In the genomic region with DNA sequence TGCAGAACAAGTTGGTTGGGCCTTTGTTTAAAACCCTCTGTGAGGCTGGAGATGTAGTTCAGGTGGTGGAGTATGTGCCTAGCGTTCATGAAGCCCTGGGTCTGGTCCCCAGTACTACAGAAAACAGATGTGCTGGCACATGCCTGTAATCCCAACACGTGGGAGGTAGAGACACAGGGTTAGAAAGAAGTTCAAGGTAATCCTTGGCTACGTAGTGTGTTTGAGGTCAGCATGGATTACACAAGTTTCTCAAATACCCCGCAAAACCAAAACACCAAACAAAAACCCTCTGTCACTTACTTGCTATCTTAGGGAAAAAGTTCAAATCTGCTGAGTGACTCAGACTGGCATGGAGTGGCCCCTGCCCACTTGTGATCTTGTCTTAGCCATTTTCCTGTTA, we compare ENCODE assay signal across 33 mouse cellular contexts. TPM values are rescaled to one million over a fixed set of nuclear protein-coding genes. Genes with fewer than 3 reads are reported as not detected.
"Had no signal": no experiment of that assay in that cellular context is flagged by ENCODE, and none has a peak within 500 bp of the region (broad histone marks: within the 10 kb centered on the region; RNA-seq: fewer than 3 reads in every experiment).

No protein-coding gene starts in this region.

- H3K27me3 ChIP-seq: limb, embryonic 12.5 days; limb, embryonic 13.5 days; limb, embryonic 15.5 days; liver, embryonic 13.5 days; liver, embryonic 15.5 days; lung, embryonic 15.5 days; megakaryocyte, embryonic 14.5 days; midbrain, embryonic 12.5 days; midbrain, embryonic 13.5 days; midbrain, embryonic 15.5 days; neural tube, embryonic 12.5 days had no signal

- H3K9ac ChIP-seq: limb, embryonic 12.5 days; limb, embryonic 13.5 days; limb, embryonic 15.5 days; liver, embryonic 13.5 days; liver, embryonic 14.5 days; liver, embryonic 15.5 days; lung, embryonic 14.5 days; lung, embryonic 15.5 days; midbrain, embryonic 12.5 days; midbrain, embryonic 13.5 days; midbrain, embryonic 15.5 days; neural tube, embryonic 12.5 days had no signal

- H3K4me3 ChIP-seq: left cerebral cortex, adult 2 months; limb, embryonic 10.5 days; limb, embryonic 12.5 days; limb, embryonic 13.5 days; limb, embryonic 15.5 days; liver, embryonic 13.5 days; liver, embryonic 15.5 days; lung, embryonic 15.5 days; megakaryocyte, embryonic 14.5 days; midbrain, embryonic 10.5 days; midbrain, embryonic 12.5 days; midbrain, embryonic 13.5 days; midbrain, embryonic 15.5 days; myocyte; neural tube, embryonic 12.5 days had no signal

- DNase-seq: left cerebral cortex, postnatal 4 days; liver; liver, embryonic 13.5 days; lung, adult 18-20 months; lung, adult 2 months; lung, embryonic 14.5 days; lung, postnatal 10 days; lung, postnatal 14 days; lung, postnatal 36 days; lung, postnatal 4 days; midbrain, embryonic 14.5 days had no signal

- H3K27ac ChIP-seq: left cerebral cortex, adult 2 months; limb, embryonic 10.5 days; limb, embryonic 12.5 days; limb, embryonic 13.5 days; limb, embryonic 15.5 days; liver, embryonic 13.5 days; liver, embryonic 14.5 days; liver, embryonic 15.5 days; lung, embryonic 15.5 days; macrophage; midbrain, embryonic 10.5 days; midbrain, embryonic 12.5 days; midbrain, embryonic 13.5 days; midbrain, embryonic 15.5 days; neural tube, embryonic 12.5 days had no signal

- H3K4me2 ChIP-seq: limb, embryonic 12.5 days; limb, embryonic 13.5 days; limb, embryonic 15.5 days; liver, embryonic 13.5 days; liver, embryonic 15.5 days; lung, embryonic 14.5 days; lung, embryonic 15.5 days; midbrain, embryonic 11.5 days; midbrain, embryonic 12.5 days; midbrain, embryonic 13.5 days; midbrain, embryonic 15.5 days; neural tube, embryonic 12.5 days had no signal

- ATAC-seq: lung, postnatal 0 days; midbrain, embryonic 13.5 days; midbrain, embryonic 15.5 days; midbrain, embryonic 16.5 days had no signal

- H3K9me3 ChIP-seq: limb, embryonic 10.5 days; limb, embryonic 12.5 days; limb, embryonic 13.5 days; limb, embryonic 15.5 days; liver, embryonic 13.5 days; liver, embryonic 15.5 days; lung, embryonic 15.5 days; megakaryocyte, embryonic 14.5 days; midbrain, embryonic 10.5 days; midbrain, embryonic 12.5 days; midbrain, embryonic 13.5 days; midbrain, embryonic 15.5 days; neural tube, embryonic 12.5 days had no signal

- H3K4me1 ChIP-seq: limb, embryonic 10.5 days; lung, embryonic 15.5 days; midbrain, embryonic 10.5 days; midbrain, embryonic 12.5 days; midbrain, embryonic 15.5 days; neural tube, embryonic 12.5 days had no signal

RNA-seq across cellular contexts. Expression of gene Cmbl, which starts 46.8 kb away (rescaled TPM):
- total RNA-seq: megakaryocyte progenitor cell, adult 5-6 weeks; megakaryocyte-erythroid progenitor cell, adult 5-6 weeks; monocyte, adult 5-6 weeks had no signal
